Comparison of ENCODE assay signal across 9 mouse cellular contexts in the genomic region with DNA sequence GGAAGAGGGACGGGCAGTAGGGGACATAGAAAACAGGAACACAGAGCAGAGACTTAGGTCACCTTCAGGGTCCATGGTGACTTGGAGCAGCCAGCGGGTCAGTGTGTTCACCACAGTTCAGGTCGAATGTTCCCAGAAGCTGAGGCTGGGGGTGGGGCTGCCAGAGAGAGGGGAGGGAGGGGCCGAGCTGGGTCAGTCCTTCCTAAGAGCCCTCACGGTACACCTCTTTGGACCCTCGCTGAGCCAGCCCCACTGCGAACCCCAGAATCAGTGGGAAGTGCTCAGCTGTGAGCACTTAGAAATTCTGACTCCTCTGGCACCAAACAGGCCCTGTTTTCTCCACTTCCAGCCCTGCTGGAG. TPM values are rescaled to one million over a fixed set of nuclear protein-coding genes. Genes with fewer than 3 reads are reported as not detected.
DNase-seq lines count a peak whose midpoint lies in the region; ATAC-seq lines count a peak whose summit lies in the region.
"Had no signal": no experiment of that assay in that cellular context is flagged by ENCODE, and none has a peak within 500 bp of the region (broad histone marks: within the 10 kb centered on the region; RNA-seq: fewer than 3 reads in every experiment).

A gene (minus strand): TSS at position 316 of the 360 bp plus-strand sequence.

- H3K9ac ChIP-seq in heart, embryonic 16.5 days (ENCODE audit: low read length), result peak within 1 kb of the TSS; percentile 19; the same call in 1 of the 2 replicates
- peak within 1 kb of the TSS; percentile 18; the same call in 1 of the 2 replicates for H3K9ac ChIP-seq in liver, embryonic 15.5 days

- H3K27me3 ChIP-seq in heart, embryonic 16.5 days (ENCODE audit: control insufficient read depth, insufficient read depth, low read length), result peaks cover 4% of the 10 kb centered on the region; the same call in 1 of the 2 replicates
- no peaks in the 10 kb centered on the region for H3K27me3 ChIP-seq in liver, embryonic 15.5 days

- peaks cover 8% of the 10 kb centered on the region for H3K9me3 ChIP-seq in heart, embryonic 16.5 days (replicated peaks; ENCODE audit: control insufficient read depth, low read length)
- 0 out of 2 replicates have a peak, but pooled peaks cover 3% of the 10 kb centered on the region for H3K9me3 ChIP-seq in liver, embryonic 15.5 days (replicated peaks)

- 0 out of 2 replicates have a peak, but pooled peaks cover 8% of the 10 kb centered on the region for H3K4me1 ChIP-seq in heart, embryonic 16.5 days (ENCODE audit: control insufficient read depth, insufficient read depth, low read length)
- H3K4me1 ChIP-seq in liver, embryonic 15.5 days (replicated peaks), result peaks cover 30% of the 10 kb centered on the region

- WGBS in heart, embryonic 16.5 days, result 19% methylated on average over 7 of the region's 7 CpGs
- 49% methylated on average over 7 of the region's 7 CpGs for WGBS in liver, embryonic 15.5 days (ENCODE audit: insufficient replicate concordance)

- H3K4me2 ChIP-seq in heart, embryonic 16.5 days (ENCODE audit: low read depth, low read length), result peak within 1 kb of the TSS; percentile 38; the same call in 1 of the 2 replicates
- peak within 1 kb of the TSS; percentile 40 for H3K4me2 ChIP-seq in liver, embryonic 15.5 days

- no peak within 1 kb of the TSS for H3K27ac ChIP-seq in heart, embryonic 16.5 days (ENCODE audit: low read length)
- H3K27ac ChIP-seq in liver, embryonic 15.5 days (replicated peaks), result peak within 1 kb of the TSS; percentile 80

- H3K36me3 ChIP-seq in heart, embryonic 16.5 days (ENCODE audit: control insufficient read depth, insufficient read depth), result no peaks in the 10 kb centered on the region
- H3K36me3 ChIP-seq in liver, embryonic 15.5 days (replicated peaks), result 0 out of 2 replicates have a peak, but pooled peaks cover 4% of the 10 kb centered on the region

- H3K4me3 ChIP-seq in heart, embryonic 16.5 days (ENCODE audit: low read length), result no peak within 1 kb of the TSS; the same call in 1 of the 2 replicates
- peak within 1 kb of the TSS; percentile 51 for H3K4me3 ChIP-seq in liver, embryonic 15.5 days (replicated peaks)

- DNase-seq in heart, adult 9 months (ENCODE audit: low spot score in 2 of 2), result no peak
- peak; percentile 36 for DNase-seq in embryo, embryonic 10.5 days (ENCODE audit: low spot score)
- peak; percentile 63 for DNase-seq in kidney, adult 9 months
- no peak for DNase-seq in testis, postnatal 14 days (ENCODE audit: low spot score)
- no peak for DNase-seq in frontal cortex, postnatal 10 days (ENCODE audit: low spot score in 2 of 2)
- DNase-seq: spleen, adult 18-20 months had no signal

- ATAC-seq in heart, embryonic 16.5 days (replicated peaks; ENCODE audit: extremely low read depth, insufficient read depth, low FRiP score), result no peak
- peak; percentile 68 for ATAC-seq in liver, embryonic 15.5 days (ENCODE audit: insufficient read depth)
- no peak for ATAC-seq in monocyte, adult 5-6 weeks (replicated peaks; ENCODE audit: insufficient number of reproducible peaks, low FRiP score, low TSS enrichment, poor library complexity, severe bottlenecking)

RNA-seq across cellular contexts. Expression of the gene that starts here (rescaled TPM):
- 2.1 and 2.6 TPM in 2 replicates for polyA plus RNA-seq in heart, embryonic 16.5 days (2015; fragmentation: Nextera tagmentation; extraction: Ambion mirVana)
- 65.5 and 76.7 TPM in 2 replicates for polyA plus RNA-seq in liver, embryonic 15.5 days (2015; fragmentation: Nextera tagmentation; extraction: Ambion mirVana)
- total RNA-seq in monocyte, adult 5-6 weeks (2017), result 5.1 to 16.1 TPM (median 9.1 TPM) in 3 replicates

Comparison
In these comparisons a context has a peak if more than half of its experiments do, and no peak if none do; other contexts are left out.
1. RNA of the gene that starts here (polyA plus RNA-seq): 65.5 to 76.7 TPM in liver, embryonic 15.5 days; 2.1 to 2.6 TPM in heart, embryonic 16.5 days; every median in the first group is over 10 times any median in the second.
2. DNase-seq: peak in embryo, embryonic 10.5 days (single experiment) and kidney, adult 9 months (single experiment); none in heart, adult 9 months (0 of 2), testis, postnatal 14 days (single experiment) and frontal cortex, postnatal 10 days (0 of 2).